Mouse (Mus musculus) 3T3-L1 (cell line): ENCODE measurements around the gene Aff4.
"Not testable (repeated sequence)": the region's sequence is repeated elsewhere in the genome, so short reads cannot be mapped to it uniquely, and the experiment has no call there.

Experiments
- DNase-seq: peaks from one replicate; pipeline ENCODE4 v3.0.0-alpha.2; 2015; ENCODE audit warnings: low read depth, low spot score

Gene Aff4

DNA sequence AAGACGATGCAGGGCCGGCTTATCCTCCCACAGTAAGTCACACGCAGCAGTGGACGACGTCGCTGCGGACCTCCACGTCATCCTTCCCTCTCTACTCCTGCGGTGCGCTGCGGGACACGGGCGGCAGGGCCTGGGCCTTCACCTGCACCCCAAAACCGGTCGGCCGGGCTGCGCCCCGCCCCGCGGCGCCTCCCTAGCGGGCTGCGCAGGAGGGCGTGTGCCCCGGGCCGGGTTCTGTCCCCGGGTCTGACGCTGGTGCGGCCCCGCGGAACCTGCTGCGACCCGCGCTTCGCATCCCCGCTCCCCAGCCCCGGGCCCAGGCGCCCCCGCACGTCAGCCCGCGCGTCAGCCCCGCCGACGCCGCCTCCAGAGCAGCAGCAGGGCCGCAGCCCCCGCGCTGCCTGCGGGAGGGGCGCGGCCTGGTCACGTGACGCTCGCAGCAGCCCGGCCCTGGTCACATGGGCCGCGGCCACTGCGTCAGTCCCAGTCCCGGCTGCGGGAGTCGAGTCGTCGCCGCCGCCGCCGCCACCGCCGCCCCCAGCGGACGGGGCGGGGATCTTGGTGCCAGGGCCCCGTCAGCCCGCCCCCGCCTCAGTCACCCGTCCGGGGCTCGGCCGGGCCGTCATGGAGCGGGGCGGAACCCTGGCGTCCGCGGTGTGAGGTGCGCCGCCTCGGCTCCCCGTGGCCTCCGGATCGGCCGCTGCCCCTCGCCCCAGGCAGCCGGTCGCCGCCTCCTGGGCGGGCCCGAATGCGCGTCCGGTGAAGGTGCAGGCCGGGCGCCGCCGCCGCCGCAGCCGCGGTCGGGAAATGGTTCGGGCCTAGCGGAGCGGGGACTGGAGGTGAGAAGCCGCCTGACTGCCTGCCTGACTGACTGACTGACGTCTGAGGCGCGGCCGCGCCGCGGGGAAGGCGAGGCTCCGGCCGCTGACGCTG lies at the start of gene Aff4:
TSS of gene Aff4 (plus strand) at position 543 of the 933 bp plus-strand sequence.
- peak; percentile 77 for DNase-seq

- DNase-seq = no peak
These were observed 49.5 kb upstream of the Aff4 start for GRCm38 (mm10) chr11:53301167-53301515.

DNA sequence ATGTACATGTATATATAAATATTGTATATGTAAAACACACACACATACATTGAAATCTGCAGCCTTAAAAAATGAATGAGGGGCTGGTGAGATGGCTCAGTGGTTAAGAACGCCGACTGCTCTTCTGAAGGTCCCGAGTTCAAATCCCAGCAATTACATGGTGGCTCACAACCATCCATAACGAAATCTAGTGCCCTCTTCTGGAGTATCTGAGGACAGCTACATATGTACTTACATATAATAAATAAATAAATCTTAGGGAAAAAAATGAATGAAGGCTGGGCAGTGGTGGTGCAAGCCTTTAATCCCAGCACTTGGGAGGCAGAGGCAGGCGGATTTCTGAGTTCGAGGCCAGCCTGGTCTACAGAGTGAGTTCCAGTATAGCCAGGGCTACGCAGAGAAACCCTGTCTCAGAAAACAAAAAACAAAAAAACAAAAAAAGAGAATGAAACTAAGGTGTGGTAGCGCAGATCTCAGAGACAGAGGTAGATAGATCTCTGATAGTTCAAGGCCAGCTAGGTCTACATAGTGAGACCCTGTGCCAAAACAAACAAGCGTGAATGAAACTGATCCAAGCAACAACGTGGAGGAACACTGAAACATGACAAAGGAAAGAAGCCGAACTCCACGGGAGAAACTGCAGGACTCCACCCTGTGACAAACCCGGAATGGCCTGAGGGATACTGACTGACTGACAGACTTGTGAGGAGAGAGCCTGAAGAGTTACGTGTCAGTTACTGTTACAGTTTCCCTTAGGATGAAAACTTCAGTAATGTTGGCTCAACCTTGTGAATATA lies 46.4 kb upstream of the Aff4 start:
- no peak for DNase-seq

DNA sequence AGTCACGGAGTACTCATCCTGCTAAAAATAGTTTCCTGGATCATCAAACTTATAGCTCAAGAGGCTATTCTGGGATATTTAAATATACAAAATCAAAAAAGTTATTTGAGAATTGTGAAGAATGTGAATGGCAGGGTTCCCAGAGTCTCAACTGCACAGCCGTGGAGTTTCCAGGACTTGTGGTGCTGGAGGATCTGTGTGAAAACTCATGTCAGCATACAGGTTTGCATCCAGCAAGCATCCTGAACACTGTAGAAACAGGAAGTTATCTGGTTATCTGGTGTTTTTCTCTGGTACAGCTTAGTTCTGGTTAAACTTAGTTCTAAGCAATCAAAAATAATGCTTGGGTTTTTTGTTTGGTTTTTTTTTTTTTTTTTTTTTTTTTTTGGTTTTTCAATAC lies 43.7 kb upstream of the Aff4 start:
- peak; percentile 85 for DNase-seq

DNA sequence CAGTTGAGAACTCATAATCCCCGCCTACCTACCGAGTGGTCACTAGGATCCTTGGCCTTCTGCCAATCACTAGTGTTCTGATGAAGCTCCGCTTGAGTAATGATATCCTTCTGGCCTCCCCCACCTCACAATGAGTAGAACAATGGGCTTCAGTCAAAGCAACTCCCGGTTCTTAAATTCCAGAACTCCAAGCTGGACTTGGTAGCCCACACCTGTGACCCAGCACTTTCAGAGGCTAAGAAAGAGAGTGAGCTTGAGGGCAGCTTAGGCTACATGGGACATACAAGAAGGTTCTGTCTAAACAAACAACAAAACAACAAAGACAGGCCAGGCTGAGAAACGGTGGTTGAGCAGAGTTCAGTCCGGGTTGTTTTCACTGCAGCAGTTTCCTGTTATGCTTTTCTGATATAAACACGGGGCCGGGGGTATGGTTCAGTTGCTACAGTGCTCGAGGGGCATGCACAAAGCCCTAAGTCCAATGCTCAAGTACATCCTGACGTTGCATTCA lies 43.0 kb upstream of the Aff4 start:
- DNase-seq = peak; percentile 63

DNA sequence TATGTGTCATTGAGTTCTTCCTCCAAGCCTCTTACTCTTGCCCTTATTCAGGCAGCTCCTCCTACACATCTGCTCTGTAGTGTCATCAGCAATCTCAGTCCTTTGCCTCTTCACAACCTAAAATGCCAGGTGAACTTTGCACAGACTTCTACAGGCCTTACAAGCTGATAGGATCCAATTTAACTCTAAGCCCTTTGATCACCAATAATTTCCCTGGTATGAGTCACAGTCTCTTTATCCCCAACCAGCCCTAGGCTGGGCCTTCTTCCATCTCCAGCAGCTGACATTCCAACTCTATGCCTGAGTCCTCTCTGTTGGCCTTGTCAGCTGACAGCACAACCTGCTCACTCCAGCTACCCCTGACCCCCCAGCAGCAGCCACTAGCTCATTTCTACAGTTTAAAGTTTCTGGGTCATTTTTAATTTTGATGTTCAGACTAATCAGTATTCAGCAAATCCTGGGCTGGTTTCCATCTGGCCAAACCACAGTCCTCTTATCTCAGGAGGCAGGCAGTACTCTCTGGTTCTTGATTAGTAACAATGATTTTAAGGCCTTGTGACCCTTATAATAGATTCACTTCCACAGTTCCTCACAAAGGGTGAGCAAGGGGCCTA lies 42.3 kb upstream of the Aff4 start:
- peak; percentile 87 for DNase-seq

- DNase-seq = peak; percentile 99
These were observed 41.7 kb upstream of the Aff4 start for GRCm38 (mm10) chr11:53308884-53309310.

GRCm38 (mm10) chr11:53311385-53311784 lies 39.2 kb upstream of the Aff4 start:
- DNase-seq = no peak

DNA sequence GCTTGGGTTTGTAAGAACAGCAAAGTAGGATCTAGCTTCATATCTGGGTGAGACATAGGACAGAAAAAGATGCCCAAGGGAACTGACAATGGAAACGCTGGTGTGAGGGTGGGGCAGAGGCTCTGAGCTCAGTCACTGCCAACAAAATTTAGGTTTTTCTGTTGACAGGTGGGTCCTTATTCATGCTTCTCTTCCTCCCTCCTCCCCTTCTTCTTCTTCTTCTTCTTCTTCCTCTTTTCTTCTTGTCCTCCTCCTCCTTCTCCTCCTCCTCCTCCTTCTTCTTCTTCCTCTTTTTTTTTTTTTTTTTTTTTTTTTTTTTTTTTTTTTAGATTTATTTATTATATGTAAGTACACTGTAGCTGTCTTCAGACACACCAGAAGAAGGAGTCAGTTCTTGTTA lies 37.8 kb upstream of the Aff4 start:
- not testable (repeated sequence) for DNase-seq

GRCm38 (mm10) chr11:53314770-53315173 lies 35.9 kb upstream of the Aff4 start:
- peak; percentile 45 for DNase-seq

DNA sequence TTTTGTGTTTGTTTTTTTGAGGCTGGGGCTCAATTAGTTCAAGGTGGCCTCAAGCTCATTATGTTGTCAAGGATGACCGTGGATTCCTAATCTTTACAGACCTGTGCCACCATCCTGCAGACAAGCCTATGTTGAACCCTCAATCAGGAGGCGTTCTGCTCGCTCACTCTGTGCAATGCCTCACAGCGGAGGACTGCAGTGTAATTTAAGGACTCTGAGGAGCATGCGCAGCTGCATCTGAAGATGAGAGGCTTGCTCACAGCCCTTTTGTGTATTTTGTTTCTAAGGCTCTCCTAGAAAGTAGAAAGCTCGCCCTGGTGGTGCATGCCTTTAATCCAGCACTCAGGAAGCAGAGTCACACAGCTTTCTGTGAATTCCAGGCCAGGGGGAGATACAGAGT lies 33.6 kb upstream of the Aff4 start:
- DNase-seq = no peak

DNA sequence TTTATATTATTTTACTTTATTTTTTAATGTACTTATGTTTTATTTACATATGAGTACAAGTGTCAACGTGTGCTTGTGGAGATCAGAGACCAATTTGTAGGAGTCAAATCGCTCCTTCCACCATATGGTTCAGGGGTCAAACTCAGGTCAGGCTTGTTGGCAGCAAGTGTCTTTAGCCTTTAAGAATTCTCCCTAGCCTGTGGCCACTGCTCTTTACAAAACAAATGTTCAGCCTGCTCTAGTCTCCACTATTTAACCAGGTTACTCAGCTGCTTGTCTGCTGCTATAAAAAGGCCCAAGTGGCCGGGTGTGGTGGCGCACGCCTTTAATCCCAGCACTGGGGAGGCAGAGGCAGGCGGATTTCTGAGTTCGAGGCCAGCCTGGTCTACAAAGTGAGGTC lies 32.6 kb upstream of the Aff4 start:
- DNase-seq = no peak

- not testable (repeated sequence) for DNase-seq
These were observed 32.1 kb upstream of the Aff4 start for GRCm38 (mm10) chr11:53318568-53318967.

DNA sequence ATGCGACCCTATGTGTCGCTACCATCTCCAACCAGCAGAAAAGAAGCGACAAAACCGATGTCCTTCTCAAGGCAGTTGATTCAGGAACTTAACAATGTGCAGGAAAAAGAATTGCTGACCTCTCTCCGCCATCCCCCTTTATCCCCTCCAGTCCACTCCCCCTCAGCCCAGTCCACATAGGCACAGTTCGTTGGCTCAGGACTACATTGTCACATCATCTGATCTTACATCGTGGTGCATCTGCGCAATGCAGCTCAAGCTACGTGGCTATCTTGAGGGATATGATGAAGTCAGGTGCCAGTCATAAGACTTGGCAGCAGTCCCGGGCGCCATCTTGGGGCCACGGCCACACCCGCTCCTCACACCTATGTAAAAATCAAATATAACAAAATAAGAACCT lies 30.8 kb upstream of the Aff4 start:
- not testable (repeated sequence) for DNase-seq

DNA sequence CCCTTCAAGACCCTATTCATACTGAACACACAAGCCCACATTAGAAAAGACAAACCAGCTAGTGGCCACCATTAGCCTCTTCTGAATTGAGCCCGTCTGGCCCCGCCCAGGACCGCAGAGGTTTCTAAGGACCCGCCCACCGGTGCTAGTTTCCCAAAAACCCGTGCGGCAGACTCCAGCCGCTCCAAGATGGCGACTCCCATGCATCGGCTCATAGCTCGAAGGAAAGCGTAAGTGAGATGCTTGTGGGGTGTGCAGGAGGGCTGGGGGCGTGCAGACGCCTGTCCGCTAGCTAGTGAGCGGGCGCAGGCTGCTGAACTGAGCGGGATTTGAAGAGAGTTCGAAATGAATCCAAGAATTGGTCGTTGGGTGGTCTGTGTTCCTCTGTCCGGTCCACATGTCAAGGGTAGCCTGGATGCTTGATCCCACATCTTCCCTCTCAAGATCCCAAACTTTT lies 26.1 kb upstream of the Aff4 start, which contains the start of gene Zcchc10:
TSS of gene Zcchc10 (plus strand) at position 168 of the 457 bp plus-strand sequence.
- peak; percentile 94 for DNase-seq

DNA sequence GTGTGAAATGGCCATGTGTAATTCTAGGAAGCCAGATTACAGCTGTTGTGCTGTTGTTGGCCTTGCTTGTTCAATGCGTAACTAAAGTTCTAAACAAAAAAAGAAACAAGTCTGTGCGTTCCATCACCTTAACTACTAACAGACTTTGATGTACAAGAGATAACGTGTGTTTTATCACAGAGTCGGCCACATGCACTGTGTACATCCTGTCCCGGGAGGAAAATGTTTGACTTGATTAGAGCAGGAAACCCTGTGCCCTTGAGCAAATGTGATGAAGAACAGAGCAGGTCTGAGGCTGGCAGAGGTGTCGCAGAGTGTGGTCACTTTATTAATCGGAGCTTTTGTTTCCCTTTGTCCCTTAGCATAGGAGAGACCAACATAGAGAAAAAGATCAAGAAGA lies 20.3 kb upstream of the Aff4 start:
- no peak for DNase-seq

DNA sequence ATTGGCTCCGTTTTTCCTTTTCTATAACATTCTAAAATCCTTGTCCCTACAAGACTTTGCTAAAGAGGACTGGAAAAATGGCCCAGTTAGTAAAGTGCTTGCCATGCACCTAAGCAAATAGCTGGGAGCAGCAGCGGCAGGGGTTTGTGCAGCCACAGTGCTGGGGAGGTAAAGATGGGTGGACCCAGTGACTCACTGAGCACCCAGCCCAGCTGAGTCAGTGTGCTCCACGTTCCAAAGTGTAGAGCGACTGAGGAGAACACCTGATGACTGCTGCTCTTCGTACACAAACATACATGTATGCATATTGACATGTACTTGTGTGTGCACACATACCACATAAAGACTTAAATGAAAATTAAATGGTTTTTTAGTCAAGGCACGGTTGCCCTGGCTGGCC lies 19.5 kb upstream of the Aff4 start:
- no peak for DNase-seq

GRCm38 (mm10) chr11:53332076-53332680 lies 18.5 kb upstream of the Aff4 start:
- no peak for DNase-seq

DNA sequence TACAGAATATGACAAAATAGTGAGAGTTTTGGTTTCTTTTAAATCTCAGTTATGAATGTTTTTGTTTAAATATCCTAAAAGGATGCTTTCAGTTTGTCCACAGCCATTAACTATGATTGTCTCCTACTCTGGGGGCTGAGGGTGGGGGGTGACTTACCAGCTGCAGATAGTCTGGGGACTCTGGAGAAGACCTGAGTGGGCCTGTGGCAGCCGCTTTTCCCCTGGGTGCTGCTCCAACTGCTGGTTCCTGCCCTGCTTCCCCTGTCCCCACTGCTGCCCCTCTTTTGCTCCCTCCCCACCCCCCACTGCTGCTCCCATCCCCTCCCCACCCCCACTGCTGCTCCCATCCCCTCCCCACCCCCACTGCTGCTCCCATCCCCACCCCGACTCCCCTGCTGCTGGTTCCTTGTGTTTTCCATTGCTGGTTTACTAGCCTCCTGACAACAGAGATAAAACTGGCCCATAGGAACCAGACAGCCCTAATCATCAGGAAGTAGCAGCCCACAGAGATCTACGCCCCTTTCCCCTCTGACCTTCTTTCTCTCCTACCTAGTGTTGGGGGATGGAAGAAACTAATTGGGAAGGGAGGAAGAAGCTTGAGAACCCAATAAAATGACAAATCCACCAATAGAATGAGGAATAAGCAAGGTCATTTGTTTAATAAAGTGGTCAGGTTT lies 15.0 kb upstream of the Aff4 start:
- no peak for DNase-seq

DNA sequence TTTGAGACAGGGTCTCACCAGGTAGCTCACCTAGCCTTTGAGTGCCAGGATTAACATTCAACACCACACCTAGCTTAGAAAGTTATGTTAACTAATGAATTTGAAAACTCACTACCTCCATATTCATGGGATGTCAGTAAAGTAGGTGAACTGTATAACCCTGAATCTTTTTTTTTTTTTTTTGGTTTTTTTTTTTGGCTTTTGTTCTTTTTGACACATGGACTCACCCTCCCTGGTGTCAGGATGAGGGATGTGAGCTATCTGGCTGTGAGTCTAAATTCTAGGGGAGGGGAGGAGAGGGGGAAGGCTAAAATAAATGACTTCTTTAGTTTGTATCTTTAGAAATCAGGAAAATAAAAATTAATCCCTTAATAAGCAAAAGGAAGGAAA lies 14.5 kb upstream of the Aff4 start:
- no peak for DNase-seq

- DNase-seq = no peak
These were observed 13.7 kb upstream of the Aff4 start for GRCm38 (mm10) chr11:53336924-53337323.
